19 mouse cellular contexts compared by ENCODE assay signal in the genomic region with DNA sequence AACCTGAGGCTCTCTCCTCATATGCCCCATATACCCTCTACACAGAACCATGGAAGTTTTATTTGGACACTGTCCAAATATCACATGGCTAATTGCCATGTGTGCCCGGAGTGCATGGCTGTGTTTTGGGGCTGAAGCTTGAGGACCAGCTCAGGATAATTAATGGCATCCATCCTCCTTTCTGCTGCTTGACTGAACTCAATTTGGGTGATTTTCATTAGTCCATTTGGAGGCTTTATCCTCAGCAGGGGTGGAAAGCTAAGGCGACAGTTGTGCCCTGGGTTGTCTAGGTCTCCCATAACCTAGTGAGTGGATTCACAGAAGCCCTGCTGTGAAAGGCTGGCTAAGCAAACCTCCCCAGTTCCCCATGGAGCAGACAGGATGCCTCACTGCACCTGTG.
A peak's percentile ranks its signal among the peaks of the same experiment; 100 is the strongest.
DNase-seq lines count a peak whose midpoint lies in the region; ATAC-seq and TF ChIP-seq lines count a peak whose summit lies in the region.
"Had no signal": no experiment of that assay in that cellular context is flagged by ENCODE, and none has a peak within 500 bp of the region (broad histone marks: within the 10 kb centered on the region; RNA-seq: fewer than 3 reads in every experiment).

No protein-coding gene starts in this region.

- no peak for TF ChIP-seq CTCF in midbrain, postnatal 0 days (IDR thresholded peaks at IDR 0.05)

- no peak for DNase-seq in kidney, adult 9 months
- peak; percentile 45 for DNase-seq in midbrain, postnatal 0 days (ENCODE audit: low spot score)
- DNase-seq in embryonic facial prominence, embryonic 14.5 days (ENCODE audit: low spot score): peak; percentile 16
- DNase-seq in gastrocnemius, postnatal 10 days: no peak
- no peak for DNase-seq in left cerebral cortex, postnatal 36 days (ENCODE audit: low spot score in 2 of 2)
- DNase-seq: adrenal gland, adult 8-10 months; adrenal gland, postnatal 36 days; cerebellum, adult 11-12 months; cerebellum, adult 9-10 months; cerebellum, postnatal 25 days; heart, adult 18-20 months; heart, postnatal 10 days; heart, postnatal 4 days had no signal

- no peaks in the 10 kb centered on the region for H3K9me3 ChIP-seq in kidney, embryonic 15.5 days (replicated peaks)
- no peaks in the 10 kb centered on the region for H3K9me3 ChIP-seq in midbrain, postnatal 0 days (ENCODE audit: low read length)
- H3K9me3 ChIP-seq in midbrain, embryonic 16.5 days (replicated peaks; ENCODE audit: control insufficient read depth, low read length, poor library complexity, severe bottlenecking): no peaks in the 10 kb centered on the region
- no peaks in the 10 kb centered on the region for H3K9me3 ChIP-seq in embryonic facial prominence, embryonic 14.5 days (ENCODE audit: control insufficient read depth, low read length)
- H3K9me3 ChIP-seq: embryonic facial prominence, embryonic 13.5 days; forebrain, embryonic 15.5 days; heart, embryonic 10.5 days; hindbrain, embryonic 12.5 days had no signal

- 29% methylated on average over 2 of the region's 2 CpGs for WGBS in kidney, embryonic 15.5 days
- WGBS in midbrain, postnatal 0 days: 49% methylated on average over 2 of the region's 2 CpGs
- WGBS in midbrain, embryonic 16.5 days: 31% methylated on average over 2 of the region's 2 CpGs
- 28% methylated on average over 2 of the region's 2 CpGs for WGBS in embryonic facial prominence, embryonic 14.5 days

- H3K36me3 ChIP-seq in kidney, embryonic 15.5 days: no peaks in the 10 kb centered on the region
- no peaks in the 10 kb centered on the region for H3K36me3 ChIP-seq in midbrain, postnatal 0 days (ENCODE audit: insufficient read depth, low read length)
- H3K36me3 ChIP-seq in midbrain, embryonic 16.5 days (ENCODE audit: control insufficient read depth, insufficient read depth, low read length): no peaks in the 10 kb centered on the region
- no peaks in the 10 kb centered on the region for H3K36me3 ChIP-seq in embryonic facial prominence, embryonic 14.5 days (ENCODE audit: control insufficient read depth, insufficient read depth, low read length)
- H3K36me3 ChIP-seq: embryonic facial prominence, embryonic 13.5 days; forebrain, embryonic 15.5 days; heart, embryonic 10.5 days; hindbrain, embryonic 12.5 days had no signal

- H3K4me2 ChIP-seq in kidney, embryonic 15.5 days: no peak overlapping the region
- H3K4me2 ChIP-seq in midbrain, postnatal 0 days (ENCODE audit: low read depth, low read length, poor library complexity, severe bottlenecking): no peak overlapping the region
- H3K4me2 ChIP-seq in midbrain, embryonic 16.5 days (ENCODE audit: low read length): no peak overlapping the region
- H3K4me2 ChIP-seq in embryonic facial prominence, embryonic 14.5 days (ENCODE audit: low read depth, low read length): no peak overlapping the region
- H3K4me2 ChIP-seq: embryonic facial prominence, embryonic 13.5 days; forebrain, embryonic 15.5 days; hindbrain, embryonic 12.5 days had no signal

- peak; percentile 46; the same call in 1 of the 2 replicates for ATAC-seq in kidney, embryonic 15.5 days (replicated peaks; ENCODE audit: low FRiP score)
- ATAC-seq in midbrain, postnatal 0 days (ENCODE audit: low FRiP score): no peak
- no peak for ATAC-seq in midbrain, embryonic 16.5 days
- ATAC-seq in embryonic facial prominence, embryonic 14.5 days (ENCODE audit: low read depth): no peak
- ATAC-seq: forebrain, embryonic 15.5 days had no signal

- intact Hi-C loops in left cerebral cortex, postnatal 36 days (cut with DNase I): no loop called here

- H3K4me3 ChIP-seq in kidney, embryonic 15.5 days (replicated peaks): no peak overlapping the region
- no peak overlapping the region for H3K4me3 ChIP-seq in midbrain, postnatal 0 days (ENCODE audit: low read depth, low read length)
- no peak overlapping the region for H3K4me3 ChIP-seq in midbrain, embryonic 16.5 days (ENCODE audit: low read depth, low read length)
- no peak overlapping the region for H3K4me3 ChIP-seq in embryonic facial prominence, embryonic 14.5 days (ENCODE audit: low read depth, low read length)
- H3K4me3 ChIP-seq: embryonic facial prominence, embryonic 13.5 days; forebrain, embryonic 15.5 days; heart, embryonic 10.5 days; hindbrain, embryonic 12.5 days had no signal

- H3K4me1 ChIP-seq in kidney, embryonic 15.5 days: peaks cover 23% of the 10 kb centered on the region
- H3K4me1 ChIP-seq in midbrain, postnatal 0 days (ENCODE audit: insufficient read depth, low read length): 0 out of 2 replicates have a peak, but pooled peaks cover 4% of the 10 kb centered on the region
- peaks cover 4% of the 10 kb centered on the region for H3K4me1 ChIP-seq in midbrain, embryonic 16.5 days (ENCODE audit: control insufficient read depth, insufficient read depth, low read length)
- peaks cover 11% of the 10 kb centered on the region; the same call in 1 of the 2 replicates for H3K4me1 ChIP-seq in embryonic facial prominence, embryonic 14.5 days (ENCODE audit: control insufficient read depth, insufficient read depth, low read length)

- peak overlapping the region; percentile 73 for H3K27ac ChIP-seq in kidney, embryonic 15.5 days
- no peak overlapping the region for H3K27ac ChIP-seq in midbrain, postnatal 0 days (ENCODE audit: low read depth, low read length)
- H3K27ac ChIP-seq in midbrain, embryonic 16.5 days (ENCODE audit: low read length): no peak overlapping the region
- H3K27ac ChIP-seq in embryonic facial prominence, embryonic 14.5 days (replicated peaks; ENCODE audit: low read depth, low read length): no peak overlapping the region
- H3K27ac ChIP-seq: forebrain, embryonic 15.5 days; heart, embryonic 10.5 days; hindbrain, embryonic 12.5 days had no signal

- no peaks in the 10 kb centered on the region for H3K27me3 ChIP-seq in kidney, embryonic 15.5 days
- H3K27me3 ChIP-seq in midbrain, postnatal 0 days (ENCODE audit: insufficient read depth, low read length): no peaks in the 10 kb centered on the region
- no peaks in the 10 kb centered on the region for H3K27me3 ChIP-seq in midbrain, embryonic 16.5 days (ENCODE audit: control insufficient read depth, insufficient read depth, low read depth, low read length)
- no peaks in the 10 kb centered on the region for H3K27me3 ChIP-seq in embryonic facial prominence, embryonic 14.5 days (replicated peaks; ENCODE audit: control insufficient read depth, insufficient read depth, low read length)
- H3K27me3 ChIP-seq: embryonic facial prominence, embryonic 13.5 days; forebrain, embryonic 15.5 days had no signal

- H3K9ac ChIP-seq in kidney, embryonic 15.5 days: no peak overlapping the region
- no peak overlapping the region for H3K9ac ChIP-seq in midbrain, postnatal 0 days (replicated peaks; ENCODE audit: low read length, poor library complexity, severe bottlenecking)
- H3K9ac ChIP-seq in midbrain, embryonic 16.5 days (ENCODE audit: low read depth, low read length): no peak overlapping the region
- H3K9ac ChIP-seq in embryonic facial prominence, embryonic 14.5 days (ENCODE audit: low read depth, low read length): no peak overlapping the region
- H3K9ac ChIP-seq: embryonic facial prominence, embryonic 13.5 days; forebrain, embryonic 15.5 days; hindbrain, embryonic 12.5 days had no signal

Comparison
In these comparisons a context has a peak if more than half of its experiments do, and no peak if none do; other contexts are left out.
1. DNase-seq: peak in midbrain, postnatal 0 days (single experiment) and embryonic facial prominence, embryonic 14.5 days (single experiment); none in kidney, adult 9 months (single experiment), gastrocnemius, postnatal 10 days (single experiment) and left cerebral cortex, postnatal 36 days (0 of 2).